Mouse (Mus musculus) adrenal gland, adult 18-20 months (tissue): Measurements from ENCODE around the gene Cfap74. TPM values are rescaled to one million over a fixed set of nuclear protein-coding genes. Genes with fewer than 3 reads are reported as not detected.
"Not testable (repeated sequence)": the region's sequence is repeated elsewhere in the genome, so short reads cannot be mapped to it uniquely, and the experiment has no call there.

Experiments
- DNase-seq, 2 experiments: peaks; one replicate each; pipeline ENCODE4 v3.0.0; 2021 to 2022; ENCODE audit warnings: low spot score in 2 of 2
- total RNA-seq, 2 experiments: library from RNA; stranded (reverse); gene quantifications; 1 replicate in 1 of 2; 2 replicates in 1 of 2; pipeline ENCODE4 v1.2.3; 2021

Gene Cfap74
- total RNA-seq, 2 experiments from 2014 or later = 0.63 to 1.6 TPM

GRCm38 (mm10) chr4:155467237-155468010, 58.4 kb downstream of the Cfap74 start:
- DNase-seq = no peak

- DNase-seq = peak in 1 of 2 experiments; percentile 47
Observed at GRCm38 (mm10) chr4:155468952-155469351, 60.0 kb downstream of the Cfap74 start, which contains the start of gene Tmem52. Gene Tmem52 (plus strand): TSS chr4:155469114.

- no peak for DNase-seq
Observed at GRCm38 (mm10) chr4:155469590-155470262, 60.7 kb downstream of the Cfap74 start.

- no peak for DNase-seq
Observed at GRCm38 (mm10) chr4:155470263-155470953, 61.4 kb downstream of the Cfap74 start.

GRCm38 (mm10) chr4:155470997-155471396, 62.0 kb downstream of the Cfap74 start:
- no peak for DNase-seq

GRCm38 (mm10) chr4:155471406-155471805, 62.4 kb downstream of the Cfap74 start:
- no peak for DNase-seq

GRCm38 (mm10) chr4:155472716-155473290, 63.8 kb downstream of the Cfap74 start:
- no peak for DNase-seq

GRCm38 (mm10) chr4:155473319-155473718, 64.3 kb downstream of the Cfap74 start:
- DNase-seq = peak; percentile 64 to 70

GRCm38 (mm10) chr4:155473796-155474195, 64.8 kb downstream of the Cfap74 start:
- DNase-seq = not testable (repeated sequence)

GRCm38 (mm10) chr4:155481381-155482124, 72.6 kb downstream of the Cfap74 start:
- peak; percentile 84 to 85 for DNase-seq

- DNase-seq = no peak
Observed at GRCm38 (mm10) chr4:155482125-155482480, 73.1 kb downstream of the Cfap74 start.

GRCm38 (mm10) chr4:155482733-155483540, 73.9 kb downstream of the Cfap74 start:
- no peak for DNase-seq

GRCm38 (mm10) chr4:155485521-155485920, 76.5 kb downstream of the Cfap74 start:
- no peak for DNase-seq

- DNase-seq = peak in 1 of 2 experiments; percentile 19
Observed at GRCm38 (mm10) chr4:155487746-155488145, 78.8 kb downstream of the Cfap74 start.

- peak; percentile 37 to 58 for DNase-seq
Observed at GRCm38 (mm10) chr4:155488232-155489025, 79.4 kb downstream of the Cfap74 start.

GRCm38 (mm10) chr4:155489101-155489970, 80.3 kb downstream of the Cfap74 start:
- DNase-seq = peak in 1 of 2 experiments; percentile 16

- DNase-seq = peak in 1 of 2 experiments; percentile 22
Observed at GRCm38 (mm10) chr4:155490456-155490855, 81.5 kb downstream of the Cfap74 start.

GRCm38 (mm10) chr4:155490990-155491504, 82.1 kb downstream of the Cfap74 start, which contains the start of gene Gnb1:
Gene Gnb1 (plus strand): TSS chr4:155491361.
- DNase-seq = peak; percentile 95 to 99
